Mouse (Mus musculus) heart, embryonic 11.5 days (tissue): ENCODE data around the gene Xrcc2. TPM values are rescaled to one million over a fixed set of nuclear protein-coding genes. Genes with fewer than 3 reads are reported as not detected.

Experiments used
- ATAC-seq: fragments of 200-750 bp; cut with Nextera tagmentation; replicated peaks from 2 replicates; pipeline ENCODE4 v1.8.0; 2017; ENCODE audit warnings: moderate library complexity; ENCODE audit not compliant: insufficient number of reproducible peaks, low FRiP score, low TSS enrichment
- H3K27ac ChIP-seq: fragments of 300-500 bp; sonication (generic); 2 replicates; pipeline ENCODE4 v1.5.1; 2014; ENCODE audit warnings: mild to moderate bottlenecking, low read depth, low read length
- H3K27me3 ChIP-seq: fragments of 300-500 bp; sonication (generic); 2 replicates; pipeline ENCODE4 v1.6.1; 2014; ENCODE audit warnings: mild to moderate bottlenecking, low read length, mixed read lengths; ENCODE audit not compliant: control insufficient read depth, insufficient read depth
- H3K36me3 ChIP-seq: fragments of 300-500 bp; sonication (generic); 2 replicates; pipeline ENCODE4 v1.6.1; 2014; ENCODE audit warnings: mild to moderate bottlenecking, low read length, moderate library complexity, mixed read lengths; ENCODE audit not compliant: control insufficient read depth, insufficient read depth
- H3K4me1 ChIP-seq: fragments of 300-500 bp; sonication (generic); 2 replicates; pipeline ENCODE4 v1.6.1; 2014; ENCODE audit warnings: low read length; ENCODE audit not compliant: control insufficient read depth, insufficient read depth
- H3K4me2 ChIP-seq: fragments of 300-500 bp; sonication (generic); 2 replicates; pipeline ENCODE4 v1.6.1; 2014; ENCODE audit warnings: mild to moderate bottlenecking, moderate library complexity
- H3K4me3 ChIP-seq: fragments of 300-500 bp; sonication (generic); 2 replicates; pipeline ENCODE4 v1.5.1; 2014; ENCODE audit warnings: low read depth, low read length
- H3K9ac ChIP-seq: fragments of 300-500 bp; sonication (generic); 2 replicates; pipeline ENCODE4 v1.6.1; 2014; ENCODE audit warnings: mild to moderate bottlenecking, low read depth, low read length, moderate library complexity
- H3K9me3 ChIP-seq: fragments of 300-500 bp; sonication (generic); replicated peaks from 2 replicates; pipeline ENCODE4 v1.6.1; 2016; ENCODE audit warnings: low read length; ENCODE audit not compliant: control insufficient read depth
- WGBS: fragments of 180-500 bp; shearing (Covaris S2); extraction: QIAGEN DNeasy Blood & Tissue Kit; methylation state at CpG from one replicate; pipeline ENCODE4 v1.1.7; 2014; ENCODE audit not compliant: insufficient replicate concordance; 5-methylcytosine and 5-hydroxymethylcytosine counted together
- polyA plus RNA-seq: library from polyadenylated mRNA; unstranded; fragments of >200 nt; fragmentation: Nextera tagmentation; extraction: Ambion mirVana; gene quantifications from 2 replicates; pipeline ENCODE4 v1.2.1, GENCODE M21; 2014

Xrcc2 gene
- polyA plus RNA-seq, 1 experiment from 2014 or later = 11.1 TPM

- Histone ChIP-seq H3K36me3 (no peaks in the 10 kb centered on the region), H3K27ac (no peak overlapping the region), H3K9ac (no peak overlapping the region), H3K27me3 (no peaks in the 10 kb centered on the region), H3K9me3 (no peaks in the 10 kb centered on the region), H3K4me1 (no peaks in the 10 kb centered on the region), H3K4me2 (no peak overlapping the region), H3K4me3 (no peak overlapping the region)
- 67% methylated on average over 2 of the region's 2 CpGs for WGBS
- ATAC-seq = no peak
Measured at GRCm38 (mm10) chr5:25663165-25663564, 42.5 kb downstream of the Xrcc2 start.

DNA sequence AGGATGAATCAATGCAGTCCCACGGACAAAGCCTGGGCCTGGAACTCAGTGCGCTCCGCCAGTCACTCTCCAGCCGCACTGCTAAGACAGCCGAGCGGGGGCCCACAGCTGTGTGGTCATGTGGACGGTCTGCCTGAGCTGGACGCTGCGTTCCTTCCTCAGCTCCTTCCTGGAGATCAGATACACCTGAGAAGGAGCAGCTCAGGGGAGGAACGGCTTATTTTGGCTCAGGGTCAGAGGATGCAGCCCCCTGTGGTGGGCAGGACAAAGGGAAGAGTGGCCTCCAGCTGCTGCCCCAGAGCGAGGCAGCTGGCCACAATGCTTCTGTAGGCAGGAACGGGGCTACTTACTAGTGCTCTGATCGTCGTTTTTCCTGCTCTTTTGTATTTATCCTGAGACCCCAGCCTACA is 51.0 kb downstream of the Xrcc2 start:
- ATAC-seq = 0 out of 2 replicates have a peak, but pooled peaks have one; percentile 26
- H3K27ac ChIP-seq = no peak overlapping the region
- peak overlapping the region; percentile 56; the same call in 1 of the 2 replicates for H3K9ac ChIP-seq
- peak overlapping the region; percentile 66 for H3K4me2 ChIP-seq
- H3K4me1 ChIP-seq = peaks cover 5% of the 10 kb centered on the region; the same call in 1 of the 2 replicates
- peak overlapping the region; percentile 35 for H3K4me3 ChIP-seq
- H3K9me3 ChIP-seq = no peaks in the 10 kb centered on the region
- H3K27me3 ChIP-seq = 0 out of 2 replicates have a peak, but pooled peaks cover 4% of the 10 kb centered on the region
- H3K36me3 ChIP-seq = no peaks in the 10 kb centered on the region
- WGBS = 6% methylated on average over 14 of the region's 14 CpGs

- no peaks in the 10 kb centered on the region for H3K36me3 ChIP-seq
- no peak overlapping the region for H3K4me2 ChIP-seq
- no peaks in the 10 kb centered on the region for H3K9me3 ChIP-seq
- H3K27ac ChIP-seq = no peak overlapping the region
- ATAC-seq = no peak
- WGBS = 27% methylated on average over 3 of the region's 3 CpGs
- H3K9ac ChIP-seq = no peak overlapping the region
- H3K4me1 ChIP-seq = peaks cover 5% of the 10 kb centered on the region; the same call in 1 of the 2 replicates
- H3K27me3 ChIP-seq = 0 out of 2 replicates have a peak, but pooled peaks cover 4% of the 10 kb centered on the region
- H3K4me3 ChIP-seq = no peak overlapping the region
Measured at GRCm38 (mm10) chr5:25653377-25653776, 52.2 kb downstream of the Xrcc2 start.

- H3K27me3 ChIP-seq = 0 out of 2 replicates have a peak, but pooled peaks cover 4% of the 10 kb centered on the region
- 83% methylated on average over 7 of the region's 7 CpGs for WGBS
- no peak overlapping the region for H3K4me2 ChIP-seq
- H3K9me3 ChIP-seq = no peaks in the 10 kb centered on the region
- H3K9ac ChIP-seq = no peak overlapping the region
- no peaks in the 10 kb centered on the region for H3K36me3 ChIP-seq
- peaks cover 5% of the 10 kb centered on the region; the same call in 1 of the 2 replicates for H3K4me1 ChIP-seq
- no peak for ATAC-seq
- H3K4me3 ChIP-seq = no peak overlapping the region
- no peak overlapping the region for H3K27ac ChIP-seq
Measured at GRCm38 (mm10) chr5:25652435-25652834, 53.2 kb downstream of the Xrcc2 start.

DNA sequence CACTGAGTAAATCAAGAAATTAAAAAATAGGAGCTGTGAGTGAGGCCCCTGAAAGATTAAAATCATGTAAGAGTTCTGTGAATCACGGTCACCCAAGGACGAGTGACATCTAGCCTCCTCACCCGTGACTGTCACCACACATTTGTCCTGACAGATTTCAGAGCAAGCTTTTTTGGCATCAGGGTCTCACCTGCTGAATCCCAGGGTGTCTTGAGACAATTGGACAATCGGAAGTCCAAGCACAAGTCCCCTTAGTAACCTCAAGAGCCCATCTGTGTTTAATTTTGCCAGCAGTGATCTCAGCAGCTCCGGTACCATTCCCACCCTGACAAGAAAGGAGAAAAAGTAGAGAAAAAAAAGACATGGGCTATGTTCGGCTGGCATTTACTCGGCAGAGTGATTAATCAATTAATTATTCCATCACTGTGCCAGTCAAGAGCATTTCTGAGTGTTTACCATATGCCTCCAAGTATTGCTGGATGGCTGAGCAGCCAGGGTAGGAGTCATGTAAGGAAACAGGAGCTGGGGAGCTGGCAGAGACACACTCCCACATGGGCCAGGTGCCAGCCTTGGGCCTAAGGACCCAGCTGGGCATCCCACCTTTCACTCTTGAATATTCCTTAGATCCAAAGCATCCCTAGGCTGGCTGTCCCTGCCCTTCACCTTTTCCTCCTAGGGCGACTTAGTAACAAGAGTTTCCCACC is 59.8 kb downstream of the Xrcc2 start:
- Histone ChIP-seq H3K4me3 (no peak overlapping the region), H3K4me2 (no peak overlapping the region), H3K36me3 (no peaks in the 10 kb centered on the region), H3K9me3 (no peaks in the 10 kb centered on the region), H3K27me3 (no peaks in the 10 kb centered on the region), H3K9ac (no peak overlapping the region), H3K27ac (no peak overlapping the region), H3K4me1 (no peaks in the 10 kb centered on the region)
- 81% methylated on average over 8 of the region's 8 CpGs for WGBS
- no peak for ATAC-seq

- no peak for ATAC-seq
- Histone ChIP-seq H3K27me3 (no peaks in the 10 kb centered on the region), H3K9ac (no peak overlapping the region), H3K4me1 (no peaks in the 10 kb centered on the region), H3K27ac (no peak overlapping the region), H3K36me3 (no peaks in the 10 kb centered on the region), H3K9me3 (no peaks in the 10 kb centered on the region), H3K4me2 (no peak overlapping the region), H3K4me3 (no peak overlapping the region)
- 89% methylated on average over 2 of the region's 2 CpGs for WGBS
Measured at GRCm38 (mm10) chr5:25644509-25644908, 61.1 kb downstream of the Xrcc2 start.

DNA sequence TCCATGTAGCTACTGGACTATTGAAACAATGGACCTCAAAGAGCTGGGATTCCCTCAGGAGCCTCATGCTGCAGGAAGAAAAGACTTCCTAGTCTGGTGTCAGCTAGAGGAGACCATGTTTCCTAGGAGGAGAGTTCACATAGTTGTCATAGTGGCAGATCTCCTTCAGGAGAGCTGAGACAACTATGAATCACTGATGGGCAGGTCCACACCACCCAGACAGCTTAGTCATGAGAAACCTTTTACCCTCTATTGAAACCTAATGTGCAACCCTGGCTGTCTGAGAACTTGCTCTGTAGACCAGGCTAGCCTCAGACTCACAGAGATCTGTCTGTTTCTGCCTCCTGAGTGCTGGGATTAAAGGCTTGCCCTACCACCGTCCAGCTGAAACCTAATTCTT is 62.9 kb downstream of the Xrcc2 start:
- no peak for ATAC-seq
- Histone ChIP-seq H3K27ac (no peak overlapping the region), H3K36me3 (no peaks in the 10 kb centered on the region), H3K4me3 (no peak overlapping the region), H3K27me3 (no peaks in the 10 kb centered on the region), H3K9ac (no peak overlapping the region), H3K9me3 (no peaks in the 10 kb centered on the region), H3K4me1 (no peaks in the 10 kb centered on the region), H3K4me2 (no peak overlapping the region)
- WGBS = 83% methylated on average over 1 of the region's 1 CpGs
